Mouse (Mus musculus): ENCODE results near the gene Cytip. TPM values are rescaled to one million over a fixed set of nuclear protein-coding genes. Genes with fewer than 3 reads are reported as not detected.

The Cytip gene
- polyA plus RNA-seq, 1 experiment from 2014 or later: not detected

DNA sequence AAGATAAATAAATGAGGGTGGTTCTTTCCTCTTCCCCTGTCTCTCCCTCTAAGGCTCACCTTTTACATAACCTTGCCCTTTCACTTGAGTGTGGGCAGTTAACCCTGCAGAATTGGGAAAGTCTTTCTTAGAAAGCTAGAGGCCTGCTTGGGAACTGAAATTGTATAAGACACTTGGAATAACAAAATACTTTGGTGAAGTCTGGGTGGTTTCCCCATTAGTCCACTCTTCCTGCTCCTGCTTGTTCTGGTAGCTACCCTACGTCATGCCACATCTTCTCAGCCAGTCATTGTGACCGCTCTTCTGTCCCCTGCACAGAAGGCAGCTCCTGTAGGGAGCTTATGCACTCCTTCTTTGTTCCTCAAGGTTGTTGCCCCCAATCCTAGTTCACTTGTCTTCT is 26.2 kb downstream of the Cytip start:
- 82% methylated on average over 2 of the region's 2 CpGs for WGBS
- ATAC-seq (ENCODE audit: low FRiP score): no peak
- DNase-seq (ENCODE audit: low spot score): no peak

DNA sequence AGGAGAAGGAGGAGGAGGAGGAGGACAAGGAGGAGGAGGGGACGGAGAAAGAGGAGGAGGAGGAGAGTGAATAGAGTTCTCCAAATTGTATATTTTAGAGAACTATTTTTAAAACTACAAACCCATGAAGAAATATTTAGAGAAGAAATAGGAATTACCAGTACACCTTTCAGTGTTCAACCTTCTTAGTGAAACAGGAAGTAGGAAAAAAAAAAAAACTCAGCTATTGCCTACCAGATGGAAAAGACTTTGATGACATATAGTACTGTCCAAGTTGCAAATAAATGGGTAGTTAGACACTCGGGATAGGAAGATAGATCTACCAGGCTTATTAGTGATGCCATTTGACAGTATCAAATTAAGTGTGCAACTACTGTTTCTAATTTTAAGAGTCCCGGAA is 27.7 kb downstream of the Cytip start:
- no peak overlapping the region for H3K27ac ChIP-seq
- H3K9ac ChIP-seq: no peak overlapping the region
- DNase-seq (ENCODE audit: low spot score) (no peak), ATAC-seq (ENCODE audit: low FRiP score) (no peak)
- H3K27me3 ChIP-seq (ENCODE audit: control insufficient read depth, insufficient read depth, low read length): no peaks in the 10 kb centered on the region
- H3K4me3 ChIP-seq (replicated peaks; ENCODE audit: low read length): no peak overlapping the region
- 92% methylated on average over 3 of the region's 3 CpGs for WGBS
- no peaks in the 10 kb centered on the region for H3K4me1 ChIP-seq (replicated peaks; ENCODE audit: control insufficient read depth, insufficient read depth, low read length)
- no peak overlapping the region for H3K4me2 ChIP-seq (replicated peaks)
- no peaks in the 10 kb centered on the region for H3K9me3 ChIP-seq (ENCODE audit: control insufficient read depth, low read length)
- H3K36me3 ChIP-seq (replicated peaks; ENCODE audit: control insufficient read depth, insufficient read depth): no peaks in the 10 kb centered on the region

More for the DNA sequence above, 26.2 kb downstream of the Cytip start:
- Histone ChIP-seq H3K36me3 (replicated peaks; ENCODE audit: control insufficient read depth, insufficient read depth) (no peaks in the 10 kb centered on the region), H3K9ac (no peak overlapping the region), H3K4me1 (replicated peaks; ENCODE audit: control insufficient read depth, insufficient read depth, low read length) (peaks cover 1% of the 10 kb centered on the region; the same call in 1 of the 2 replicates), H3K27me3 (ENCODE audit: control insufficient read depth, insufficient read depth, low read length) (no peaks in the 10 kb centered on the region), H3K27ac (no peak overlapping the region), H3K9me3 (ENCODE audit: control insufficient read depth, low read length) (no peaks in the 10 kb centered on the region), H3K4me3 (replicated peaks; ENCODE audit: low read length) (no peak overlapping the region), H3K4me2 (replicated peaks) (no peak overlapping the region)

DNA sequence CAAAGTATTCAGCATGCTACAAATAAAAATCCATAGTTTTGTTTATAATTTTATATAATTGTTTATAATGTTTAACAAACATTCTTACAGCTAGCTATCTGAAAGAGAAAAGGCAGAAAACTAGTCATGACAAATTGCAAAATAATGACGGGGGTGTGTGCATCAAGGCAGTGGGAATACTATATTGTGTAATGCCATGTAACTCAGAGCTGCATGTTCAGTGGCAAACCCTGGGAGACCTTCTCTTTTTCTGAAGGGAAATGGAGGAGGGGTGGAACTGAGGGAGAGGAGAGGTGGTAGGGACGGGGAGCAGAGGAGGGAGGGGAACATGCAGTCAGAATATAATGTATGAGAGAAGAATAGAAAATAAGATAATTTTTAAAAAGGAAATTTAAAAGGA is 28.6 kb downstream of the Cytip start:
- H3K27me3 ChIP-seq (ENCODE audit: control insufficient read depth, insufficient read depth, low read length): no peaks in the 10 kb centered on the region
- H3K27ac ChIP-seq: no peak overlapping the region
- no peak overlapping the region for H3K9ac ChIP-seq
- H3K4me2 ChIP-seq (replicated peaks): no peak overlapping the region
- no peak overlapping the region for H3K4me3 ChIP-seq (replicated peaks; ENCODE audit: low read length)
- ATAC-seq (ENCODE audit: low FRiP score) (no peak), DNase-seq (ENCODE audit: low spot score) (no peak)
- no peaks in the 10 kb centered on the region for H3K36me3 ChIP-seq (replicated peaks; ENCODE audit: control insufficient read depth, insufficient read depth)
- 65% methylated on average over 2 of the region's 2 CpGs for WGBS
- H3K9me3 ChIP-seq (ENCODE audit: control insufficient read depth, low read length): no peaks in the 10 kb centered on the region
- H3K4me1 ChIP-seq (replicated peaks; ENCODE audit: control insufficient read depth, insufficient read depth, low read length): no peaks in the 10 kb centered on the region

DNA sequence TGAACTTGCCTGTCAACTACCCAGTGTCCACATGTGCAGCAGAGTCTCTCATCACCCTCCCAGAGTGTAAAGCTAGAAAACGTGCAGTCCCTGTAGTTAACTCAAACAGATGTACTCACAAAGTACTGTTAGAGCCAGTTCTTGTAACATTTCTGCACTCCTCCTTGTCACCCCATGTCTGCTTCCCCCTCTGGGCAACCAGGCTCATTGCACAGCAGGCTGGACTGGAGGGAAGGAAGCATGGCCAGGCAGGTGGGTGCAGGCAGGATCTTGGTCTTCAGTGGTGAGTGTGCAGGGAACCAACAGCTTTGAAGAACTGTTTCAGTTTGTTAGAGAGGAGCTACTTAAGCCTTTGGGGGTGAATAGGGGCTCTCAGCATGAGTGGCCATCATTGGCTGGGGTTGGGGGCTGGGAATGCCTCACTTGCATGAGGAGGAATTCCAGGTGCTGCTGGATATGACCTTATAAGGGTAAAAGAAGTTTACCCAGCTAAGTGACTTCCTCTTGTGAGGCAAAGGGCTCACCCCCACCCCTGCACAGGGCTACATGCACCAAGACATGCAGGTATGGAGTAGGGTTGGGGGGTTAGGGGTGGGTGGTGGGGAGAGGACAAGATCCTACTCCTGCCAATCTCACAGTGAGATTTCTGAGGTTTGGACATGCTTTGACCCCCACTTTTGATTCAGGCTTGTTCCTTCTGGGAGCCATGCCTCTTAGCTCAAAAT is 31.7 kb downstream of the Cytip start:
- Histone ChIP-seq H3K27me3 (ENCODE audit: control insufficient read depth, insufficient read depth, low read length) (no peaks in the 10 kb centered on the region), H3K9ac (no peak overlapping the region), H3K36me3 (replicated peaks; ENCODE audit: control insufficient read depth, insufficient read depth) (no peaks in the 10 kb centered on the region), H3K4me3 (replicated peaks; ENCODE audit: low read length) (no peak overlapping the region), H3K4me2 (replicated peaks) (no peak overlapping the region), H3K27ac (no peak overlapping the region), H3K9me3 (ENCODE audit: control insufficient read depth, low read length) (no peaks in the 10 kb centered on the region), H3K4me1 (replicated peaks; ENCODE audit: control insufficient read depth, insufficient read depth, low read length) (no peaks in the 10 kb centered on the region)
- no peak for ATAC-seq (ENCODE audit: low FRiP score)
- no peak for DNase-seq (ENCODE audit: low spot score)
- WGBS: 64% methylated on average over 1 of the region's 1 CpGs

DNA sequence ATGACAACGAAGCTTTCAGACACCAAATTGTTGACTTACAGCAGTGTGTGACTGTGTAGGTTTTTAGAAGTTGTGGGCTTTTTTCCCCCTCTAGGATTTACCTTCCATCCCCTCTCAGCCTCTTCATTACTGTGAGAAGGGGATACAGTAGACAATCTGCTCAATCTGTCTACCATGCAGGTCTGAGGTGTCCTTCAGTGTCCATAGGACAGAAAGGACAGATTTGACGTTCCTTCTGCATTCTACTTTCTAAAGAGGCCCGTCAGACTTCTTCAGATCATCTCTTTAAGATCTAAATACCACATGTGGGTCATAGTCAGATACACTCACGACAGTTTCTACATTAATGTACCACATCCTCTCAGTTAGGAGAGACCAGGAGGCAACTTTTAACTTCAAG is 33.5 kb downstream of the Cytip start:
- no peaks in the 10 kb centered on the region for H3K4me1 ChIP-seq (replicated peaks; ENCODE audit: control insufficient read depth, insufficient read depth, low read length)
- no peak overlapping the region for H3K4me3 ChIP-seq (replicated peaks; ENCODE audit: low read length)
- no peaks in the 10 kb centered on the region for H3K27me3 ChIP-seq (ENCODE audit: control insufficient read depth, insufficient read depth, low read length)
- WGBS: 86% methylated on average over 4 of the region's 4 CpGs
- ATAC-seq (ENCODE audit: low FRiP score) (no peak), DNase-seq (ENCODE audit: low spot score) (no peak)
- no peaks in the 10 kb centered on the region for H3K9me3 ChIP-seq (ENCODE audit: control insufficient read depth, low read length)
- H3K4me2 ChIP-seq (replicated peaks): no peak overlapping the region
- no peak overlapping the region for H3K9ac ChIP-seq
- no peaks in the 10 kb centered on the region for H3K36me3 ChIP-seq (replicated peaks; ENCODE audit: control insufficient read depth, insufficient read depth)
- no peak overlapping the region for H3K27ac ChIP-seq

DNA sequence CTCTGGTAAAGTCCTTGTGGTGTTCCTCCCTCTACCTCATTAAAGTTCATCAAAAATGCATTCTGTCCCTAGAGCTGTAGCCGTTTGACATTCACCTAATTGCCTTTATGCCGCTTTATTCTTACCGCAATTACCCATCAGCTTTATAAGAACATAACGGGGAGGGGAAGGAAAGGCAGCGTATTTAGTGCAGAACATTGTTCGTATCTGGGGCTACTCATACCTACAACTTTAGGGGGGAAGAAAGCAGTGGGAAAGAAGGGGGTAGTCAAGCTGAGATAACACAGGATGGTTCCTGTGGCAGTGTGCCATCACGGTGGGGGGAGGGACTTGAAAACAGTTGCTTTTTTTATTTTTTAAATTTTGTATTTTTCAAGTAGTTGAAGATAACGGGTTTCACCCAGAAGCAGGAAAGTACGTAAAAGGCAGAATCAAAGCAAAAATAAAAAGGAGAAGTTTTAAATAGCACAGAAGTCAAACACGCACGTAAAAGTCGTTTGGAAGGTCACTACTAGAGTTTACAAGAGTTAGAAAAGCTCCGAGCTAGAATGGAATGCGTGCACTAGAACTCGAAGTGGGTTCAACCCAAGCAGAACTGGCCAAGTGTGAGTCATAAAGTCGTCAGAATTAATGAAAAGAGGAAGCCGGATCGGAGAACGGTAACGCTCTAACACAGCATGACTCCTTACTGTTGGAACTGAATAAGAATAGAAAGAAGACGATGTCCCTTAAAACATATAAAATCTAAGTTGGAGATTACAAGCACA is 34.6 kb downstream of the Cytip start:
- Histone ChIP-seq H3K4me2 (replicated peaks) (no peak overlapping the region), H3K27ac (no peak overlapping the region), H3K27me3 (ENCODE audit: control insufficient read depth, insufficient read depth, low read length) (no peaks in the 10 kb centered on the region), H3K4me1 (replicated peaks; ENCODE audit: control insufficient read depth, insufficient read depth, low read length) (no peaks in the 10 kb centered on the region), H3K9me3 (ENCODE audit: control insufficient read depth, low read length) (no peaks in the 10 kb centered on the region), H3K4me3 (replicated peaks; ENCODE audit: low read length) (no peak overlapping the region), H3K36me3 (replicated peaks; ENCODE audit: control insufficient read depth, insufficient read depth) (no peaks in the 10 kb centered on the region), H3K9ac (no peak overlapping the region)
- whole genome bisulfite sequencing: 86% methylated on average over 21 of the region's 21 CpGs
- no peak for DNase-seq (ENCODE audit: low spot score)
- ATAC-seq (ENCODE audit: low FRiP score): no peak

DNA sequence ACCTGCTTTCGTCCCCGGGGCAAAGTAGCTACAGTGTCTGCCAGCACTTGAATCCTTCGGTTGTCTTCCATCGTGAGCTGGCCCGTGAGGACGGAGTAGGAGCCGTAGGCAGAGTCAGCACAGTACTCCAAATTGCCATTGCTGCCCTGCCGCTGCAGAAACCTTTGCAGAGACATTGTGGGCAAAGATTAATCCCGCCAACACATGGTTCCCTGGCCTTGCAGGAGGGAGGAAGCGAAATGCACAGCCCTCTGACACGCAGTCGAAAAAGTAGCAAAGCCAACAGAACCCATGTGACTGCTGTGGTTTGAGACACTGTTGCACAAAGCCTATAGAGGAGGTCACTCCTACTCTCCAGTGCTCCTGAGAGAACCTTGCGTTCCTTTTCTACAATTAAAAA is 35.5 kb downstream of the Cytip start:
- no peak overlapping the region for H3K4me2 ChIP-seq (replicated peaks)
- H3K4me1 ChIP-seq (replicated peaks; ENCODE audit: control insufficient read depth, insufficient read depth, low read length): no peaks in the 10 kb centered on the region
- H3K9me3 ChIP-seq (ENCODE audit: control insufficient read depth, low read length): no peaks in the 10 kb centered on the region
- no peak overlapping the region for H3K4me3 ChIP-seq (replicated peaks; ENCODE audit: low read length)
- ATAC-seq (ENCODE audit: low FRiP score) (no peak), DNase-seq (ENCODE audit: low spot score) (no peak)
- H3K9ac ChIP-seq: no peak overlapping the region
- H3K27me3 ChIP-seq (ENCODE audit: control insufficient read depth, insufficient read depth, low read length): no peaks in the 10 kb centered on the region
- no peaks in the 10 kb centered on the region for H3K36me3 ChIP-seq (replicated peaks; ENCODE audit: control insufficient read depth, insufficient read depth)
- WGBS: 95% methylated on average over 13 of the region's 13 CpGs
- H3K27ac ChIP-seq: no peak overlapping the region

DNA sequence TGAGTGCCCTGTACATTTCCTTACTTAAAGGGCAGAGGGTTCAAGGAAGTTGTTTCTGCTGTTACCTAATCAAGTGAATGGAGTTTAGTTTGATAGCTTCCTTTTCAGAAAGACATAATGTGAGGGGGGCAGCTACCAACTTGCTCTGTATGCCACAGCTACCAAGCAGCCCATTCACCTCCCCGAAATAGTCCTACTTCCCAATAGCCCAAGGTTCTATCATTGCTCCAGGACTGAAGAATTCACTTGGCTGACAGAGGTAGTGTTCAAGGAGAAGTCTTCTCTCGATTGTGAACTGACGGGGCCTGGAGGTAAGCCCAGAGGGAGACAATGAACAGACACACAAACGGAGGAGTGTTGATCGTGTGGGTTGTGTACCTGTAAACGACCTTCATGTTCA is 36.2 kb downstream of the Cytip start:
- no peaks in the 10 kb centered on the region for H3K27me3 ChIP-seq (ENCODE audit: control insufficient read depth, insufficient read depth, low read length)
- no peaks in the 10 kb centered on the region for H3K4me1 ChIP-seq (replicated peaks; ENCODE audit: control insufficient read depth, insufficient read depth, low read length)
- no peaks in the 10 kb centered on the region for H3K36me3 ChIP-seq (replicated peaks; ENCODE audit: control insufficient read depth, insufficient read depth)
- H3K4me3 ChIP-seq (replicated peaks; ENCODE audit: low read length): no peak overlapping the region
- no peak for DNase-seq (ENCODE audit: low spot score)
- no peaks in the 10 kb centered on the region for H3K9me3 ChIP-seq (ENCODE audit: control insufficient read depth, low read length)
- no peak overlapping the region for H3K4me2 ChIP-seq (replicated peaks)
- H3K27ac ChIP-seq: no peak overlapping the region
- no peak overlapping the region for H3K9ac ChIP-seq
- ATAC-seq (ENCODE audit: low FRiP score): no peak
- 93% methylated on average over 6 of the region's 6 CpGs for WGBS

DNA sequence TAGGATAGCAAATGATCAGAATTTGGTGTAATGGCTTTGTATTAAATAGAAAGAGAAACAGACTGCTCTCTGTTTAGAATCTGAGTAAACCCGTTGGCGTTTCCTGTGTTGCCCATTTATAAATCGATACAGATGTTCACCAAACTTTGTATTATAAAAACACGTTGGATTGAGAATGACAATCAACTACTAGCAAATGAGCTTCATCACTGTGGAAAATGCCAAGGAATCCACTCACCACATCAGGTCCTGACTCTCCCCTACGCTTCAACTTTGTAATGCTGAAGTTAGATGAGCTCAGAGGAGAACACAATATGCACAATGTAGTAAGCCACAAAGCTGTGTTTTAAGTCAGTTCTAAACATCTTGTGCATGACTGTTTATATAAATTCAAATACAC is 36.8 kb downstream of the Cytip start:
- Histone ChIP-seq H3K4me1 (replicated peaks; ENCODE audit: control insufficient read depth, insufficient read depth, low read length) (no peaks in the 10 kb centered on the region), H3K9me3 (ENCODE audit: control insufficient read depth, low read length) (no peaks in the 10 kb centered on the region), H3K27ac (no peak overlapping the region), H3K4me2 (replicated peaks) (no peak overlapping the region), H3K36me3 (replicated peaks; ENCODE audit: control insufficient read depth, insufficient read depth) (no peaks in the 10 kb centered on the region), H3K4me3 (replicated peaks; ENCODE audit: low read length) (no peak overlapping the region), H3K9ac (no peak overlapping the region), H3K27me3 (ENCODE audit: control insufficient read depth, insufficient read depth, low read length) (no peaks in the 10 kb centered on the region)
- DNase-seq (ENCODE audit: low spot score): no peak
- ATAC-seq (ENCODE audit: low FRiP score): no peak
- WGBS: 89% methylated on average over 5 of the region's 5 CpGs
